Mouse (Mus musculus) limb, embryonic 13.5 days (tissue): ENCODE results near the gene 2310003L06Rik. TPM values are rescaled to one million over a fixed set of nuclear protein-coding genes. Genes with fewer than 3 reads are reported as not detected.

ENCODE experiments used
- polyA plus RNA-seq: library from polyadenylated mRNA; unstranded; fragments of >200 nt; fragmentation: Nextera tagmentation; extraction: Ambion mirVana; gene quantifications from 2 replicates; pipeline ENCODE4 v1.2.1, GENCODE M21; 2015

2310003L06Rik gene
- polyA plus RNA-seq, 1 experiment from 2014 or later: not detected

Other genes with a start within 250 kb of the 2310003L06Rik start
- not detected in 2 replicates for gene Csn1s2a, start 194.9 kb upstream of the 2310003L06Rik start, polyA plus RNA-seq
- gene Csn1s2b, start 161.4 kb upstream of the 2310003L06Rik start, polyA plus RNA-seq: not detected in 2 replicates
- gene Prr27, start 143.8 kb upstream of the 2310003L06Rik start, polyA plus RNA-seq: not detected in 2 replicates
- not detected in 2 replicates for gene Odam, start 84.4 kb upstream of the 2310003L06Rik start, polyA plus RNA-seq
- 0.14 and 0.38 TPM in 2 replicates for gene Csn3, start 43.9 kb upstream of the 2310003L06Rik start, polyA plus RNA-seq
- not detected in 2 replicates for gene Gm28434, start 58 bp downstream of the 2310003L06Rik start, polyA plus RNA-seq
- not detected in 2 replicates for gene Cabs1, start 10.0 kb downstream of the 2310003L06Rik start, polyA plus RNA-seq
- not detected in 2 replicates for gene Smr3a, start 33.1 kb downstream of the 2310003L06Rik start, polyA plus RNA-seq
- not detected in 2 replicates for gene Smr2, start 117.1 kb downstream of the 2310003L06Rik start, polyA plus RNA-seq
- not detected in 2 replicates for gene Gm11116, start 142.1 kb downstream of the 2310003L06Rik start, polyA plus RNA-seq
- gene Gm11115, start 184.6 kb downstream of the 2310003L06Rik start, polyA plus RNA-seq: not detected in 2 replicates